Mouse (Mus musculus) CH12.LX (cell line): Measurements from ENCODE around the gene Fbxw4. TPM values are rescaled to one million over a fixed set of nuclear protein-coding genes. Genes with fewer than 3 reads are reported as not detected.

Experiments used
- DNase-seq: peaks from one replicate; pipeline ENCODE4 v3.0.0-alpha.2; 2013; ENCODE audit errors: extremely low read depth
- H3K27ac ChIP-seq: 2 replicates; pipeline ENCODE4 v1.5.1; 2012; ENCODE audit warnings: low read depth, mild to moderate bottlenecking, control low read depth, moderate library complexity; ENCODE audit not compliant: insufficient read depth
- H3K27me3 ChIP-seq: replicated peaks from 2 replicates; pipeline ENCODE3; 2012; ENCODE audit warnings: inconsistent platforms
- H3K36me3 ChIP-seq, 2 experiments: replicated peaks in 1 of 2; 2 replicates each; pipeline versions ENCODE3 to v1.6.1; 2012; ENCODE audit warnings: inconsistent platforms in 1 of 2, low read length in 1 of 2, mild to moderate bottlenecking in 1 of 2, mixed read lengths in 1 of 2, moderate library complexity in 1 of 2; ENCODE audit not compliant: control insufficient read depth in 1 of 2, insufficient read depth in 1 of 2
- H3K4me1 ChIP-seq, 2 experiments: 2 replicates each; pipeline ENCODE4 v1.6.1; 2012; ENCODE audit warnings: inconsistent platforms in 1 of 2, moderate library complexity in 1 of 2; ENCODE audit not compliant: insufficient read depth in 2 of 2, control insufficient read depth in 1 of 2
- H3K4me2 ChIP-seq: 2 replicates; pipeline ENCODE4 v1.6.1; 2012; ENCODE audit warnings: low read depth, mild to moderate bottlenecking, control low read depth; ENCODE audit not compliant: poor library complexity, insufficient read depth, severe bottlenecking
- H3K4me3 ChIP-seq, 3 experiments: fragments of 150-350 bp in 1 of 3; sonication (generic) in 1 of 3; replicated peaks in 1 of 3; 2 replicates each; pipeline versions ENCODE3 to v1.5.1; 2011 to 2012; ENCODE audit warnings: low read depth in 2 of 3, low read length in 2 of 3, mild to moderate bottlenecking in 2 of 3, moderate library complexity in 2 of 3, control low read depth in 1 of 3, improper control_type of control experiment in 1 of 3, inconsistent platforms in 1 of 3, mixed read lengths in 1 of 3; ENCODE audit not compliant: poor library complexity in 1 of 3
- H3K79me2 ChIP-seq: replicated peaks from 2 replicates; pipeline ENCODE4 v1.6.1; 2012; ENCODE audit warnings: mild to moderate bottlenecking, moderate library complexity; ENCODE audit not compliant: control insufficient read depth, poor library complexity, insufficient read depth, severe bottlenecking; ENCODE audit errors: extremely low read depth
- H3K9ac ChIP-seq: 2 replicates; pipeline ENCODE4 v1.6.1; 2012; ENCODE audit warnings: low read depth, mild to moderate bottlenecking, control low read depth, moderate library complexity; ENCODE audit not compliant: insufficient read depth
- H3K9me3 ChIP-seq: replicated peaks from 2 replicates; pipeline ENCODE3; 2012; ENCODE audit warnings: low read length, inconsistent platforms, mixed read lengths
- CHD2 ChIP-seq: IDR thresholded peaks from 2 replicates; pipeline ENCODE4 v1.6.1; 2011; ENCODE audit warnings: low read length, improper control_type of control experiment
- E2F4 ChIP-seq: IDR thresholded peaks from 2 replicates; pipeline ENCODE4 v1.6.1; 2011; ENCODE audit warnings: low read depth, low read length, improper control_type of control experiment; ENCODE audit not compliant: insufficient replicate concordance
- ELF1 ChIP-seq: IDR thresholded peaks from 2 replicates; pipeline ENCODE4 v1.6.1; 2014; ENCODE audit warnings: low read depth, mild to moderate bottlenecking, inconsistent platforms, low read length, improper control_type of control experiment
- EP300 ChIP-seq: IDR thresholded peaks from 2 replicates; pipeline ENCODE4 v1.6.1; 2011; ENCODE audit warnings: low read length, improper control_type of control experiment
- JUND ChIP-seq: conservative IDR thresholded peaks from 2 replicates; pipeline ENCODE4 v1.6.1; 2011; ENCODE audit warnings: low read depth, low read length, improper control_type of control experiment
- MAFK ChIP-seq: IDR thresholded peaks from 2 replicates; pipeline ENCODE4 v1.6.1; 2011; ENCODE audit warnings: low read length, improper control_type of control experiment; ENCODE audit not compliant: insufficient replicate concordance
- MAZ ChIP-seq: IDR thresholded peaks from 2 replicates; pipeline ENCODE4 v1.6.1; 2012; ENCODE audit warnings: low read depth, mild to moderate bottlenecking, inconsistent platforms, low read length, improper control_type of control experiment, moderate library complexity
- MEF2A ChIP-seq: IDR thresholded peaks from 2 replicates; pipeline ENCODE4 v1.6.1; 2014; ENCODE audit warnings: low read depth, mild to moderate bottlenecking, inconsistent platforms, low read length, improper control_type of control experiment, borderline replicate concordance
- MYC ChIP-seq: IDR thresholded peaks from 2 replicates; pipeline ENCODE4 v1.6.1; 2011; ENCODE audit warnings: low read depth, mild to moderate bottlenecking, improper control_type of control experiment, low read length
- PAX5 ChIP-seq: IDR thresholded peaks from 2 replicates; pipeline ENCODE4 v1.6.1; 2012; ENCODE audit warnings: low read length, inconsistent platforms, mixed read lengths
- POLR2AphosphoS2 ChIP-seq: IDR thresholded peaks from 2 replicates; pipeline ENCODE4 v1.6.1; 2011; ENCODE audit warnings: low read depth, low read length, improper control_type of control experiment
- RAD21 ChIP-seq: IDR thresholded peaks from 2 replicates; pipeline ENCODE4 v1.6.1; 2011; ENCODE audit warnings: low read depth, mild to moderate bottlenecking, low read length, improper control_type of control experiment, moderate library complexity
- SIN3A ChIP-seq: IDR thresholded peaks from 2 replicates; pipeline ENCODE4 v1.6.1; 2012; ENCODE audit warnings: low read length, improper control_type of control experiment, inconsistent platforms
- SMC3 ChIP-seq: IDR thresholded peaks from 2 replicates; pipeline ENCODE4 v1.6.1; 2011; ENCODE audit warnings: low read depth, low read length, improper control_type of control experiment
- TBP ChIP-seq: conservative IDR thresholded peaks from 2 replicates; pipeline ENCODE4 v1.6.1; 2011; ENCODE audit warnings: low read depth, low read length, improper control_type of control experiment
- TCF12 ChIP-seq: IDR thresholded peaks from 2 replicates; pipeline ENCODE4 v1.6.1; 2014; ENCODE audit warnings: low read depth, mild to moderate bottlenecking, inconsistent platforms, low read length, improper control_type of control experiment
- USF1 ChIP-seq: IDR thresholded peaks from 2 replicates; pipeline ENCODE4 v1.6.1; 2014; ENCODE audit warnings: low read depth, mild to moderate bottlenecking, inconsistent platforms, low read length, improper control_type of control experiment
- USF2 ChIP-seq: conservative IDR thresholded peaks from 2 replicates; pipeline ENCODE4 v1.6.1; 2011; ENCODE audit warnings: low read depth, low read length, improper control_type of control experiment
- ZKSCAN1 ChIP-seq: IDR thresholded peaks from 2 replicates; pipeline ENCODE4 v1.6.1; 2012; ENCODE audit warnings: low read depth, inconsistent platforms, low read length, improper control_type of control experiment, borderline replicate concordance
- ZMIZ1 ChIP-seq: IDR thresholded peaks from 2 replicates; pipeline ENCODE4 v1.6.1; 2012; ENCODE audit warnings: low read depth, mild to moderate bottlenecking, inconsistent platforms, low read length, improper control_type of control experiment
- dilution Hi-C: fragments of 300-500 bp; cut with MboI; formaldehyde crosslinking; loops from 2 replicates; pipeline ENCODE4 v1.14.3; 2020; ENCODE audit warnings: low sequenced_read_pairs; ENCODE audit not compliant: extremely low pct_unique_long_range_greater_than_20kb, extremely low pct_ligation_motif_present
- in situ Hi-C: fragments of 300-500 bp; cut with MboI; formaldehyde crosslinking; loops from 3 replicates; pipeline ENCODE4 v1.14.3; 2019; ENCODE audit warnings: low sequenced_read_pairs, low pct_ligation_motif_present, low pct_unique_long_range_greater_than_20kb, mixed read lengths
- polyA plus RNA-seq: library from polyadenylated mRNA; unstranded; fragments of >175 nt; gene quantifications from 2 replicates; pipeline ENCODE4 v1.2.1, GENCODE M21; 2012; ENCODE audit warnings: low read depth; ENCODE audit not compliant: insufficient read length
- total RNA-seq, 2 experiments: library from RNA; depleted of rRNA; stranded (reverse); fragments of 300-350 nt in 1 of 2; fragments of >200 nt in 1 of 2; gene quantifications; 2 replicates each; pipeline ENCODE4 v1.2.3; 2012 to 2014

The Fbxw4 gene
- total and polyA plus RNA-seq, 3 experiments, result 4.5 to 8.6 (median 7.5) TPM

DNA sequence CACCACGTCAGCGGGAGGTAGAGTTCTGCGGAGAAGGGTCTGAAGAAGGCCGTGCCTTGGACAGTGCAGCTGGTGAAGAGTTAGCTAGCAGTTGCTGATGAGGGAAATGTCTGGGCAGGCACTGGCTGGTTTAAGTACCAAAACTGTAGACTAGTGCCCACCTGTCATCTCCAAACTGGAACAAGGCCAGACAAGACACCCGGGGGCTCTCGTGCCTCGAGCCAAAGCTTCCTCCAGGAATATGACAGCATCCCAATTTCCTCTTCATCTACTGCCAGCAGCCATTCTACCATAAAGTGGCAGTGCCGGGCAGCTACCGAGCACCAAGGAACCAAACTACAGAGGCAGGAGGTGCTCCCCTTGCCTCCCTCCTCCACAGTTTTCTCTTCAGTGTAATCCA is 67.2 kb downstream of the Fbxw4 start:
- Histone ChIP-seq H3K36me3 (peaks cover 0 to 7% of the 10 kb centered on the region in 2 experiments), H3K79me2 (no peaks in the 10 kb centered on the region), H3K9me3 (no peaks in the 10 kb centered on the region), H3K4me3 (no peak overlapping the region), H3K27me3 (no peaks in the 10 kb centered on the region), H3K27ac (no peak overlapping the region), H3K4me2 (no peak overlapping the region), H3K4me1 (peaks cover 0 to 8% of the 10 kb centered on the region in 2 experiments; a peak in 2 of 4 replicates), H3K9ac (no peak overlapping the region)
- TF ChIP-seq MAFK (no peak), JUND (no peak), CHD2 (no peak), SMC3 (no peak), TBP (no peak), USF2 (no peak), MYC (no peak), ZMIZ1 (no peak), SIN3A (no peak), ZKSCAN1 (no peak), USF1 (no peak), MAZ (no peak), POLR2AphosphoS2 (no peak), TCF12 (no peak), PAX5 (no peak), RAD21 (no peak), EP300 (no peak), ELF1 (no peak)
- dilution Hi-C loops (no loop called here), in situ Hi-C loops (no loop called here)
- no peak for DNase-seq

- Histone ChIP-seq H3K4me3 (no peak overlapping the region), H3K36me3 (peaks cover 0 to 15% of the 10 kb centered on the region in 2 experiments), H3K79me2 (no peaks in the 10 kb centered on the region), H3K27me3 (no peaks in the 10 kb centered on the region), H3K9ac (no peak overlapping the region), H3K9me3 (no peaks in the 10 kb centered on the region), H3K27ac (no peak overlapping the region), H3K4me1 (peaks cover 0 to 11% of the 10 kb centered on the region in 2 experiments; a peak in 3 of 4 replicates), H3K4me2 (no peak overlapping the region)
- no peak for TF ChIP-seq E2F4
- no peak for TF ChIP-seq MEF2A
- in situ Hi-C loops, result no loop called here
- DNase-seq, result no peak
- dilution Hi-C loops, result no loop called here
These were observed 68.4 kb downstream of the Fbxw4 start for GRCm38 (mm10) chr19:45591704-45592103.
